17 mouse cellular contexts compared by ENCODE assay signal in the genomic region with DNA sequence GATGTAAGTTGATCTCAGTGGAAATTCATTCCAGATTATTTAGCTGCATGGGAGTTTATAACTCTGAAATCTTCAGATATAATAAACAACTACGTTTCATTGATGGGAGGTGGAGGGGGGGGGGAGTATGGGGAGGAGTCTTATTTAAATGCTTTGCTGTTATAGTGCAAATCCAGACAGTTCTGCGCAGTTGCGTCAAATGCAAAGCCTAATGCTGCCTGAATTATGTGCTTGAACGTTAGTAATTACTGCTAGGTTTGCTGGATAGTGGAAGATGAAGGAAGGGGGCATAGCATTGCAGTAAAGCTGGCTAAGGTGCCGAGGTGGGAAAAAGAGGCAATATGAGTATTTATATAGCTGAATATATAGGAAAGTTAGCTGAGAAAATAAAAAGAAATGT. TPM values are rescaled to one million over a fixed set of nuclear protein-coding genes. Genes with fewer than 3 reads are reported as not detected.
A peak's percentile ranks its signal among the peaks of the same experiment; 100 is the strongest.
DNase-seq lines count a peak whose midpoint lies in the region; ATAC-seq and TF ChIP-seq lines count a peak whose summit lies in the region.
"Had no signal": no experiment of that assay in that cellular context is flagged by ENCODE, and none has a peak within 500 bp of the region (broad histone marks: within the 10 kb centered on the region; RNA-seq: fewer than 3 reads in every experiment).

No protein-coding gene starts in this region.

- no peak overlapping the region for H3K9ac ChIP-seq in forebrain, embryonic 14.5 days (ENCODE audit: low read length)
- H3K9ac ChIP-seq in hindbrain, embryonic 14.5 days: peak overlapping the region; percentile 45
- H3K9ac ChIP-seq in neural tube, embryonic 12.5 days: no peak overlapping the region

- WGBS in forebrain, embryonic 14.5 days: 71% methylated on average over 5 of the region's 5 CpGs
- WGBS in hindbrain, embryonic 14.5 days: 51% methylated on average over 5 of the region's 5 CpGs
- WGBS in neural tube, embryonic 12.5 days: 59% methylated on average over 5 of the region's 5 CpGs

- peak overlapping the region; percentile 89 for H3K4me3 ChIP-seq in layer of hippocampus, adult 2 months
- H3K4me3 ChIP-seq in forebrain, embryonic 14.5 days (ENCODE audit: low read depth, low read length): peak overlapping the region; percentile 8; the same call in 1 of the 2 replicates
- peak overlapping the region; percentile 55 for H3K4me3 ChIP-seq in hindbrain, embryonic 14.5 days (replicated peaks; ENCODE audit: low read length)
- no peak overlapping the region for H3K4me3 ChIP-seq in neural tube, embryonic 12.5 days

- peak overlapping the region; percentile 95 for H3K27ac ChIP-seq in layer of hippocampus, adult 2 months
- H3K27ac ChIP-seq in forebrain, embryonic 14.5 days (ENCODE audit: low read depth, low read length): no peak overlapping the region
- 0 out of 2 replicates have a peak overlapping the region, but pooled peaks have one; percentile 4 for H3K27ac ChIP-seq in hindbrain, embryonic 14.5 days
- no peak overlapping the region for H3K27ac ChIP-seq in neural tube, embryonic 12.5 days

- H3K4me2 ChIP-seq in forebrain, embryonic 14.5 days (ENCODE audit: low read length): peak overlapping the region; percentile 59
- peak overlapping the region; percentile 68 for H3K4me2 ChIP-seq in hindbrain, embryonic 14.5 days (replicated peaks)
- peak overlapping the region; percentile 44 for H3K4me2 ChIP-seq in neural tube, embryonic 12.5 days (replicated peaks)

- no peaks in the 10 kb centered on the region for H3K9me3 ChIP-seq in forebrain, embryonic 14.5 days (replicated peaks; ENCODE audit: control insufficient read depth, low read length)
- no peaks in the 10 kb centered on the region for H3K9me3 ChIP-seq in hindbrain, embryonic 14.5 days (ENCODE audit: control insufficient read depth, low read length)
- H3K9me3 ChIP-seq in neural tube, embryonic 12.5 days: no peaks in the 10 kb centered on the region

- H3K27me3 ChIP-seq in forebrain, embryonic 14.5 days (replicated peaks; ENCODE audit: control insufficient read depth, insufficient read depth, low read length): no peaks in the 10 kb centered on the region
- no peaks in the 10 kb centered on the region for H3K27me3 ChIP-seq in hindbrain, embryonic 14.5 days (ENCODE audit: control insufficient read depth, insufficient read depth, low read length)
- no peaks in the 10 kb centered on the region for H3K27me3 ChIP-seq in neural tube, embryonic 12.5 days (replicated peaks)

- H3K36me3 ChIP-seq in forebrain, embryonic 14.5 days (ENCODE audit: control insufficient read depth, insufficient read depth, low read length): no peaks in the 10 kb centered on the region
- H3K36me3 ChIP-seq in hindbrain, embryonic 14.5 days (replicated peaks; ENCODE audit: control insufficient read depth, insufficient read depth): no peaks in the 10 kb centered on the region
- no peaks in the 10 kb centered on the region for H3K36me3 ChIP-seq in neural tube, embryonic 12.5 days

- peaks cover 7% of the 10 kb centered on the region; the same call in 1 of the 2 replicates for H3K4me1 ChIP-seq in forebrain, embryonic 14.5 days (ENCODE audit: control insufficient read depth, insufficient read depth, low read length)
- H3K4me1 ChIP-seq in hindbrain, embryonic 14.5 days (replicated peaks; ENCODE audit: control insufficient read depth, insufficient read depth, low read length): peaks cover 32% of the 10 kb centered on the region
- H3K4me1 ChIP-seq in neural tube, embryonic 12.5 days: peaks cover 13% of the 10 kb centered on the region

- DNase-seq in layer of hippocampus, adult 2 months (ENCODE audit: low spot score in 2 of 2): peak in 1 of 2 experiments; percentile 16
- no peak for DNase-seq in layer of hippocampus, postnatal 14 days (ENCODE audit: low spot score in 2 of 2)
- DNase-seq in forebrain, embryonic 14.5 days (ENCODE audit: low spot score): peak; percentile 18
- DNase-seq in hindbrain, embryonic 14.5 days (ENCODE audit: low spot score): no peak
- DNase-seq in adrenal gland, postnatal 10 days: no peak
- no peak for DNase-seq in kidney, adult 18-20 months
- DNase-seq in right cerebral cortex, postnatal 10 days (ENCODE audit: low spot score in 2 of 2): no peak
- DNase-seq: cerebellum, adult 8-10 months; gastrocnemius, postnatal 25 days; kidney, adult 9 months; kidney, postnatal 36 days; lung, adult 18-20 months; right cerebral cortex, adult 18-20 months; thymus, adult 2 months had no signal

- TF ChIP-seq CTCF in layer of hippocampus, adult 2 months (conservative IDR thresholded peaks at IDR 0.05): no peak

- no peak for ATAC-seq in forebrain, embryonic 14.5 days
- no peak for ATAC-seq in hindbrain, embryonic 14.5 days (ENCODE audit: low FRiP score)
- no peak for ATAC-seq in neural tube, embryonic 12.5 days (ENCODE audit: low FRiP score, low read depth)
- ATAC-seq: inflammation-experienced regulatory T-cells, adult 6 months had no signal

RNA-seq across cellular contexts. Expression of gene Snap25, which starts 2.3 kb away (rescaled TPM):
- total RNA-seq in layer of hippocampus, adult 2 months (2021): 1,000 to 10,000 TPM; 2,121 to 2,268 TPM
- total RNA-seq in layer of hippocampus, postnatal 14 days (2021): 1,000 to 10,000 TPM; 1,518 to 1,540 TPM
- 53.5 and 85.8 TPM in 2 replicates for polyA plus RNA-seq in forebrain, embryonic 14.5 days (2014; fragmentation: Nextera tagmentation; extraction: Ambion mirVana)
- 266 and 270 TPM in 2 replicates for polyA plus RNA-seq in hindbrain, embryonic 14.5 days (2014; fragmentation: Nextera tagmentation; extraction: Ambion mirVana)
- polyA plus RNA-seq in neural tube, embryonic 12.5 days (2016; fragmentation: Nextera tagmentation; extraction: Ambion mirVana): 69.7 and 90.8 TPM in 2 replicates
- 10 to 100 TPM; 35.2 to 43.5 TPM for total RNA-seq in adrenal gland, postnatal 10 days (2021)
- polyA plus RNA-seq: inflammation-experienced regulatory T-cells, adult 6 months; liver, adult 2 months had no signal

Comparison
In these comparisons a context has a peak if more than half of its experiments do, and no peak if none do; other contexts are left out.
1. H3K27ac ChIP-seq: peak in layer of hippocampus, adult 2 months (single experiment) and hindbrain, embryonic 14.5 days (single experiment); none in forebrain, embryonic 14.5 days (single experiment) and neural tube, embryonic 12.5 days (single experiment).
2. RNA of gene Snap25, which starts 2.3 kb away (total RNA-seq): 2,121 to 2,268 TPM in layer of hippocampus, adult 2 months and 1,518 to 1,540 TPM in layer of hippocampus, postnatal 14 days; 35.2 to 43.5 TPM in adrenal gland, postnatal 10 days; every median in the first group is over 10 times any median in the second.
3. Peak in every context shown above with its lines, with median percentiles within 50 percentile points of each other: H3K4me2 ChIP-seq.